Comparison of ENCODE assay signal across 27 mouse cellular contexts in the genomic region with DNA sequence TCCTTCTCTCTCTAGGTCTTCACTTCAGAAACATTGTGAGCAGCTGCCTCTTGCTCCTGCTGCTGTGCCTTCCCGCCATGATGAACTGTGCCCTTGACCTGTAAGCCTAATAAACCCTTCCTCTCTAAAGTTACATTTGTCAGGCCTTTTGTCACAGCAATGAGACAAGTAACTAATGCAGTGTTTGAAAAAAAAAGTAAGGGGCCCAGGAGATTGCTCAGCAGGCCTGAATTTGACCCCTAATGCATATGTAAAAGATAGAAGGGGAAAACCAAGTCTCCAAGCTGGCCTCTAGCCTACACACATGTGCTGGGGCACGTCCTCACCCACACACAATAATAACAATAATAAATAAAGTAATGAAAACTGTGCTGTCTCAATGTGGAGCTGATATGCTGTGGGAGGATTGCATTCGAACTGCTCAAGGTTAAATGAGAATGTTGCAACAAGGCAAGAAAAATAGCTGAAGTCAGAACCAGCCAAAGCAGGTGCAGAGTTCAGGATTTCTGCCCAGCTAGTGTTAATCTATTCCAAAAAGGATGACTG. TPM values are rescaled to one million over a fixed set of nuclear protein-coding genes. Genes with fewer than 3 reads are reported as not detected.
DNase-seq lines count a peak whose midpoint lies in the region; TF ChIP-seq lines count a peak whose summit lies in the region.
"Had no signal": no experiment of that assay in that cellular context is flagged by ENCODE, and none has a peak within 500 bp of the region (broad histone marks: within the 10 kb centered on the region; RNA-seq: fewer than 3 reads in every experiment).

No protein-coding gene starts in this region.

- H3K36me3 ChIP-seq in heart, embryonic 10.5 days: no peaks in the 10 kb centered on the region
- H3K36me3 ChIP-seq in heart, adult 2 months (ENCODE audit: control insufficient read depth, insufficient read depth, low read length): no peaks in the 10 kb centered on the region
- H3K36me3 ChIP-seq: embryonic facial prominence, embryonic 10.5 days; embryonic facial prominence, embryonic 13.5 days; heart, embryonic 12.5 days; heart, embryonic 15.5 days; hindbrain, embryonic 10.5 days; hindbrain, embryonic 13.5 days; intestine, embryonic 15.5 days had no signal

- WGBS in heart, embryonic 10.5 days: 69% methylated on average over 3 of the region's 3 CpGs
- WGBS in heart, adult 2 months: 66% methylated on average over 3 of the region's 3 CpGs

- no peak for TF ChIP-seq CTCF in heart, adult 2 months (IDR thresholded peaks at IDR 0.05)

- no peaks in the 10 kb centered on the region for H3K4me1 ChIP-seq in heart, embryonic 10.5 days
- H3K4me1 ChIP-seq in heart, adult 2 months (ENCODE audit: control insufficient read depth, insufficient read depth, low read length): no peaks in the 10 kb centered on the region
- H3K4me1 ChIP-seq: embryonic facial prominence, embryonic 10.5 days; embryonic facial prominence, embryonic 13.5 days; heart, embryonic 12.5 days; heart, embryonic 15.5 days; hindbrain, embryonic 10.5 days; hindbrain, embryonic 13.5 days; intestine, embryonic 15.5 days had no signal

- H3K9me3 ChIP-seq in heart, embryonic 10.5 days: no peaks in the 10 kb centered on the region
- H3K9me3 ChIP-seq: embryonic facial prominence, embryonic 10.5 days; embryonic facial prominence, embryonic 13.5 days; heart, embryonic 15.5 days; hindbrain, embryonic 10.5 days; intestine, embryonic 15.5 days had no signal

- no peak for TF ChIP-seq EP300 in heart, adult 2 months (IDR thresholded peaks at IDR 0.05; ENCODE audit: insufficient read depth, low read depth, low read length)

- no peak overlapping the region for H3K9ac ChIP-seq in heart, adult 2 months (ENCODE audit: low read depth, low read length)
- H3K9ac ChIP-seq: embryonic facial prominence, embryonic 13.5 days; forebrain, postnatal 0 days; heart, embryonic 12.5 days; heart, embryonic 15.5 days; hindbrain, embryonic 13.5 days; intestine, embryonic 15.5 days had no signal

- intact Hi-C loops in heart, adult 2 months (cut with DNase I): no loop called here

- DNase-seq in adrenal gland, adult 2 months: peak; percentile 23
- no peak for DNase-seq in adrenal gland, postnatal 36 days
- peak; percentile 28 for DNase-seq in heart, embryonic 10.5 days (ENCODE audit: low spot score)
- no peak for DNase-seq in heart, adult 2 months
- peak; percentile 60 for DNase-seq in NIH3T3 (ENCODE audit: low read depth)
- no peak for DNase-seq in cerebellum, postnatal 10 days
- DNase-seq: adrenal gland, postnatal 10 days; B cell, adult 2 months; cerebellum, adult 11-12 months; cerebellum, adult 8-10 months; cerebellum, postnatal 14 days; forebrain, postnatal 0 days; gastrocnemius, adult 2 months; gastrocnemius, postnatal 14 days; heart, adult 18-20 months; heart, postnatal 10 days; heart, postnatal 36 days; kidney, adult 11 months; kidney, adult 8-10 months had no signal

- H3K4me3 ChIP-seq in heart, embryonic 10.5 days: no peak overlapping the region
- H3K4me3 ChIP-seq in heart, adult 2 months: no peak overlapping the region
- H3K4me3 ChIP-seq: embryonic facial prominence, embryonic 10.5 days; embryonic facial prominence, embryonic 13.5 days; erythroblast, embryonic 14.5 days; gastrocnemius, adult 2 months; heart, embryonic 12.5 days; heart, embryonic 15.5 days; hindbrain, embryonic 10.5 days; hindbrain, embryonic 13.5 days; intestine, embryonic 15.5 days had no signal

- no peak for TF ChIP-seq POLR2A in heart, adult 2 months (IDR thresholded peaks at IDR 0.05; ENCODE audit: insufficient read depth, low read depth, low read length)

- H3K79me2 ChIP-seq in heart, adult 2 months (replicated peaks; ENCODE audit: control insufficient read depth, insufficient read depth, low read length): no peaks in the 10 kb centered on the region

- no peak overlapping the region for H3K27ac ChIP-seq in heart, embryonic 10.5 days
- H3K27ac ChIP-seq in heart, adult 2 months: no peak overlapping the region
- H3K27ac ChIP-seq: embryonic facial prominence, embryonic 10.5 days; embryonic facial prominence, embryonic 13.5 days; gastrocnemius, adult 2 months; heart, embryonic 15.5 days; hindbrain, embryonic 10.5 days; hindbrain, embryonic 13.5 days; intestine, embryonic 15.5 days had no signal

- H3K27me3 ChIP-seq in heart, embryonic 10.5 days (ENCODE audit: insufficient read depth, poor library complexity, severe bottlenecking): no peaks in the 10 kb centered on the region
- no peaks in the 10 kb centered on the region for H3K27me3 ChIP-seq in heart, adult 2 months (ENCODE audit: control insufficient read depth, insufficient read depth, low read length)
- H3K27me3 ChIP-seq: embryonic facial prominence, embryonic 13.5 days; heart, embryonic 12.5 days; heart, embryonic 15.5 days; hindbrain, embryonic 13.5 days; intestine, embryonic 15.5 days had no signal

RNA-seq across cellular contexts. Expression of a gene that starts 56.4 kb away (rescaled TPM):
- 10 to 100 TPM; 41.5 to 59.7 TPM for total RNA-seq in adrenal gland, adult 2 months (2021)
- polyA plus RNA-seq in adrenal gland, adult 2 months (2012; rRNA removed): 6.9 and 7.2 TPM in 2 replicates
- 10 to 100 TPM; 47.3 to 47.5 TPM for total RNA-seq in adrenal gland, postnatal 36 days (2021)
- 24.5 and 25.9 TPM in 2 replicates for polyA plus RNA-seq in heart, embryonic 10.5 days (2016; fragmentation: Nextera tagmentation; extraction: Ambion mirVana)
- 10 to 100 TPM; 55.0 to 69.5 TPM for total RNA-seq in heart, adult 2 months (2021)
- polyA plus RNA-seq in heart, adult 2 months (2012; rRNA removed): 42.5 and 76.5 TPM in 2 replicates

Comparison
In these comparisons a context has a peak if more than half of its experiments do, and no peak if none do; other contexts are left out.
1. DNase-seq: peak in adrenal gland, adult 2 months (single experiment), heart, embryonic 10.5 days (single experiment) and NIH3T3 (single experiment); none in adrenal gland, postnatal 36 days (0 of 2), heart, adult 2 months (0 of 2) and cerebellum, postnatal 10 days (0 of 2).